Comparison of ENCODE assay signal across 8 mouse cellular contexts in genomic region chr1:36064861-36065760, GRCm38 (mm10). TPM values are rescaled to one million over a fixed set of nuclear protein-coding genes. Genes with fewer than 3 reads are reported as not detected.
DNase-seq lines count a peak whose midpoint lies in the region; ATAC-seq and TF ChIP-seq lines count a peak whose summit lies in the region.

No protein-coding gene starts in this region.

- no peaks in the 10 kb centered on the region for H3K36me3 ChIP-seq in lung, embryonic 15.5 days

- peak overlapping the region; percentile 18 for H3K4me3 ChIP-seq in lung, embryonic 15.5 days
- peak overlapping the region; percentile 41 for H3K4me3 ChIP-seq in olfactory bulb, adult 2 months (ENCODE audit: insufficient read depth, low read depth, low read length)

- no peak for TF ChIP-seq POLR2A in olfactory bulb, adult 2 months (IDR thresholded peaks at IDR 0.05; ENCODE audit: insufficient read depth, low read depth, low read length)

- peak overlapping the region; percentile 56 for H3K4me2 ChIP-seq in lung, embryonic 15.5 days

- no peaks in the 10 kb centered on the region for H3K9me3 ChIP-seq in lung, embryonic 15.5 days

- peak overlapping the region; percentile 58 for H3K27ac ChIP-seq in lung, embryonic 15.5 days
- peak overlapping the region; percentile 1; the same call in 1 of the 2 replicates for H3K27ac ChIP-seq in olfactory bulb, adult 2 months (ENCODE audit: insufficient read depth, low read depth, low read length)

- peak; percentile 96 for DNase-seq in MN1 (ENCODE audit: low spot score)
- peak; percentile 92 for DNase-seq in cerebellum, adult 8-10 months
- peak; percentile 92 for DNase-seq in forelimb bud, embryonic 11.5 days (ENCODE audit: low read depth, low spot score)
- peak; percentile 91 for DNase-seq in layer of hippocampus, adult 9-10 months (ENCODE audit: low spot score)
- peak; percentile 82 to 87 for DNase-seq in thymus, adult 18-20 months

- H3K27me3 ChIP-seq in lung, embryonic 15.5 days: no peaks in the 10 kb centered on the region

- peak; percentile 74 to 87 for ATAC-seq in hematopoietic stem cell, adult 5-6 weeks (replicated peaks in 1 of 2; ENCODE audit: insufficient read depth in 1 of 2, low FRiP score in 2 of 2, low TSS enrichment in 1 of 2, low read depth in 1 of 2, poor library complexity in 2 of 2, severe bottlenecking in 2 of 2)
- ATAC-seq in lung, embryonic 15.5 days (ENCODE audit: borderline replicate concordance, extremely low read depth, low FRiP score, low TSS enrichment): peak; percentile 46; the same call in 1 of the 2 replicates

- H3K9ac ChIP-seq in lung, embryonic 15.5 days: peak overlapping the region; percentile 33

- under 1% methylated on average over 24 of the region's 24 CpGs for WGBS in lung, embryonic 15.5 days
- 2% methylated on average over 24 of the region's 24 CpGs for WGBS in olfactory bulb, adult 2 months

- TF ChIP-seq CTCF in olfactory bulb, adult 2 months (IDR thresholded peaks at IDR 0.05; ENCODE audit: insufficient read depth, low read depth, low read length): peak; percentile 70

- H3K4me1 ChIP-seq in lung, embryonic 15.5 days: peaks cover 40% of the 10 kb centered on the region
- peaks cover 23% of the 10 kb centered on the region for H3K4me1 ChIP-seq in olfactory bulb, adult 2 months (ENCODE audit: control insufficient read depth, insufficient read depth, low read length)

RNA-seq across cellular contexts. Expression of gene Hs6st1, which starts 3.1 kb away (rescaled TPM):
- total RNA-seq in hematopoietic stem cell, adult 5-6 weeks (2017): 12.4 and 17.6 TPM in 2 replicates
- polyA plus RNA-seq in lung, embryonic 15.5 days (2015; fragmentation: Nextera tagmentation; extraction: Ambion mirVana): 11.7 and 12.7 TPM in 2 replicates
- not detected in 2 replicates for polyA plus RNA-seq in olfactory bulb, adult 2 months (2012; ENCODE audit: insufficient read depth, insufficient read length, low replicate concordance, missing spikeins)

Comparison
In these comparisons a context has a peak if more than half of its experiments do, and no peak if none do; other contexts are left out.
1. Peak in every context shown above with its lines: DNase-seq, ATAC-seq, H3K4me3 ChIP-seq and H3K27ac ChIP-seq.
2. RNA of gene Hs6st1, which starts 3.1 kb away (polyA plus RNA-seq): 11.7 to 12.7 TPM in lung, embryonic 15.5 days; not detected in olfactory bulb, adult 2 months; every median in the first group is over 10 times any median in the second.